Mouse (Mus musculus): ENCODE measurements around the gene Gm11444.

DNA sequence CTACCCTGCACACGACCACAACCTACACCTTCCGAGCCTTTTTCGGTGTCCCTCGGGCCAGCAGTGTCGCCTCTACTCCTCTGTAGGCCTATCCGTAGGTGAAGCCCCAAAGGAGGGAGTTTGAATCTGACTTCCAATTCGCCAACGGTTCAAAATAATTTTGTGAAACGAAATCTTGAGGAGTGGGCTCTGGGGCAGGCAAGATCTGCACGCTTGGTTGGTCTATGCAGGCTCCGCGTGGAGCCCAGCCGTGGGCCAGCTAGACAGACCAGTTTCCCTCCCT, 40.4 kb upstream of the Gm11444 start:
- TF ChIP-seq POLR2A (IDR thresholded peaks at IDR 0.05; ENCODE audit: control insufficient read depth, low read depth, low read length), result no peak
- TF ChIP-seq CTCF (IDR thresholded peaks at IDR 0.05; ENCODE audit: control insufficient read depth, insufficient read depth, insufficient replicate concordance, low read depth, low read length), result no peak

Measured in testis, adult 2 months (tissue).